Mouse (Mus musculus): ENCODE results near the gene Qrich2.

Qrich2 gene

DNA sequence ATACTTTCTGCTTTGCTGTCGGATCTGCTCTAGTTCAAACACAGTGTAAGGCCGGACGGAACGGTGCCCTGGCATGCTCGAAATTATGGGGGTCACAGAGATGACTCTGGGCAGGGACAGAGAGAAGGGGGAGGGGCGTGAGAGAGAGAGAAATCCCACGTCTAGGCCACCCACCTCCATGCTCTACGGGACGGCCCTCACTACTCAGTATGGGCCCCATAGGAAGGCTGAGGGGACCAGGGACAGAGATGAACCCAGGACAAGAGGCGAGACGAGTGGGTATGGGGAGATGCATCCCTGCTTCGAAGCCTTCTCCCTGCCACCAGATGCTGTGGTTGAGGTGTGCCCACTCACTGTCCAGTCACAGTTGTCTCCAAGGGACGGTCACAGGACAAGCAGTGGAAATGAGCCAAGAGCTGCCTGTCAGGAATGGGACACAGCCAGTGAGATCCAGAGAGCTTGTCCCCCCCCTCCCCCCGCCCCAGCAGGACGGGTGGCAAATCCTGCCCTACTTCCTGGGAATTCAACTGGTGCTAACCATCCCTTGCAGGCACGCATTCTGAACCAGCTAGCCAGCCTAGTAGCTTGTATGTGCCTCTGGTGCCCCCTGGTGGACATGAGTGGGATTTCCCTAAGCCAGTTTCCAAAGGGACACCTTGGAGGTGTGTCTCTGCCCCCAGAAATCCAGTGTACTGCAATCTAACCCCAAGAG lies 20.3 kb downstream of the Qrich2 start:
- peak; percentile 90 for DNase-seq (ENCODE audit: low spot score)

GRCm38 (mm10) chr11:116443935-116444334 lies 22.1 kb downstream of the Qrich2 start:
- DNase-seq (ENCODE audit: low spot score), result no peak

- no peak for DNase-seq (ENCODE audit: low spot score)
Observed at GRCm38 (mm10) chr11:116443311-116443710, 22.7 kb downstream of the Qrich2 start.

DNA sequence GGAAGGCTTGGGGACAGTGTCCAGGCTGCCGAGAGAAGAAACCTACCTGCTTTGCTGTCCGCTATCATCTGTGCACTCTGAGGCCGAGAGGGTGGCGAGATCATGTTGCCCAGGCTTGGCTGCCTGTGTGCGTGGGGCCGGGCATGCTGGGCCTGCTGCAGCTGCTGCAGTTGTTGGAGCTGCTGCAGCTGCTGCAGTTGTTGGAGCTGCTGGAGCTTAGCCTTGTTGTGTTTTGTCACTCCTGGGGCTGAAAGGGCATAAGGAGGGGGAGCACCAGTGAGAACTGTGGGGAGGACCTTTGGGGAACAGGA lies 23.2 kb downstream of the Qrich2 start:
- no peak for DNase-seq (ENCODE audit: low spot score)

GRCm38 (mm10) chr11:116442129-116442866 lies 23.7 kb downstream of the Qrich2 start:
- no peak for DNase-seq (ENCODE audit: low spot score)

GRCm38 (mm10) chr11:116440408-116441068 lies 25.5 kb downstream of the Qrich2 start:
- DNase-seq (ENCODE audit: low spot score), result peak; percentile 56

DNA sequence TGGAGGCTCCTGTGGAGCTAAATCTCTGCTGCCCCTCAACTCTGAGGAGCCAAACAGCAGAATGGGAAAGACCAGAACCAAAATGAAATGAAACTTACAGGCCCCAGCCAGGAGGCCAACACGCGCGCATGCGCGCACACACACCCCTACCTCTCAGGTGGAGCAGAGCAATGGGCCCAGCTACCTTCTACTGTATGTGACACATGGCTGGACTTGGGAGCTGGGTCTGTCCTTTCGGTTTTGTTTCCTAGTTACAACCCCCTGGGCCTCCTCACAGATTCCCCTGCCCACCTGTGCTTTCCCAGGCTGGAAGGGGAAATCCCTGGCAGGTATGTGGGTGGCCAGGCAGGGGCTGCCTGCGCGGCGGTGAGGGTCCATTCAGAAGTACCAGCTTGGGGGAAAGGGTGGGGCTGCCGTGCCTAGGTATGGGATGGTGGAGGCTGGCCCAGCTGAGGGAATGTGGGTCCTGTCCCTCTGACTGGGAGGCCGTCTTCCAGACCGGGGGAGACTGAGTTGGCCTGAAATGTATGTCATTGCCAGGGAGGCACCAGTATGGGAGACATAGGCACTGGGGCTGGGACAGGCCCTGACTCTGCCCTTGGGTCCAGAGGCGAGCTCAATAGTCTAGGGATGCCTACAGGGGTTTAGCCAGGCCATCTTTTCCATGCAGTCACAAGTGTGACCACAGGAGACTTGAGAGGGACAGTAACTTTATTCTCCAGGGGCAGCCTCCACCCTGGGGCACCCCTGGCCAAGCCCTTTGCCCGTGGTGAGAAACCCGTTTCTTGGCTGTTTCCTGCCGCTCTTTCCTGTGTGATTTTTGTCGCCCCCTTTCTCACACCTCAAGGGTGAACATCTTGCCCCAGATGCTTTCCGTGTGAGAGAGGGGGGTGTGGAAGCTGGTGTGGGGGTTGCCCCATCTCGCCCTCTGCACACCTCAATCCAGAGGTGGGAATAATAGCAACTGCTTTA lies 26.5 kb downstream of the Qrich2 start:
- DNase-seq (ENCODE audit: low spot score), result no peak

- DNase-seq (ENCODE audit: low spot score), result no peak
Observed at GRCm38 (mm10) chr11:116437541-116437940, 28.5 kb downstream of the Qrich2 start.

- no peak for DNase-seq (ENCODE audit: low spot score)
Observed at GRCm38 (mm10) chr11:116436725-116437331, 29.2 kb downstream of the Qrich2 start.

- DNase-seq (ENCODE audit: low spot score), result no peak
Observed at GRCm38 (mm10) chr11:116435992-116436724, 29.9 kb downstream of the Qrich2 start.

DNA sequence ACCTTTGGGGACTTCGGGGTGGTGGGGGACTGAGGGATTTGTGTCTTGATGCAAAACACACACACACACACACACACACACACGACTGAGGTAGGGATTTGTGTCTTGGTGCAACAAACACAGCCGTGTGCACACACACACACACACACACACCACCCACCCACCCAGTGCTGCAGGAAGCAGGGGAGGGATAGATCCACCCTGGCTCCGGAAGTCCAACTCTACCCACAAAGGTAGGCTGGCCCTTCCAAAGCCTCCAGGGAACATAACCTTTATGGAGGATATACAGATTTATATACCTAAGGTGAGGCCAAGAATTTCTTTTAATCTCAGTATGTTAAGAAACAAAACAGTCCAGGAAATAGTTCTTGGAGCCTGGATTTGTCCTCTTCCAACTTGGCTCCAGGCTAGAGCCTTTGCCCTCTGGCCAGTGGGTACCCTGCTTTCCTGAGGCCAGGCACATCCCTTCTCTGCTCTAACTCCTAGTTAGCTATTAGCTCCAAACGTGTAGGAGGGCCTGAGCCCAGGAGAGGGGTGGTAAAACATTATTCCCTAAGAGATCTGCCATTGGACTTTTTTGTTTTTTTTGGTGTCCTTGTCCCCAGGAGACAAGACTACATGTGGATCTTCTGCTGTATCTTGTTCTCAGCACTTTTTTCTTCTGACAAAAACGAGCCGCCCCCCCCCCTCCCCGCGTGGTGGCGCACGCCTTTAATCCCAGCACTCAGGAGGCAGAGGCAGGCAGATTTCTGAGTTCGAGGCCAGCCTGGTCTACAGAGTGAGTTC lies 30.9 kb downstream of the Qrich2 start:
- no peak for DNase-seq (ENCODE audit: low spot score)

GRCm38 (mm10) chr11:116434287-116434966 lies 31.6 kb downstream of the Qrich2 start:
- DNase-seq (ENCODE audit: low spot score), result peak; percentile 66

DNA sequence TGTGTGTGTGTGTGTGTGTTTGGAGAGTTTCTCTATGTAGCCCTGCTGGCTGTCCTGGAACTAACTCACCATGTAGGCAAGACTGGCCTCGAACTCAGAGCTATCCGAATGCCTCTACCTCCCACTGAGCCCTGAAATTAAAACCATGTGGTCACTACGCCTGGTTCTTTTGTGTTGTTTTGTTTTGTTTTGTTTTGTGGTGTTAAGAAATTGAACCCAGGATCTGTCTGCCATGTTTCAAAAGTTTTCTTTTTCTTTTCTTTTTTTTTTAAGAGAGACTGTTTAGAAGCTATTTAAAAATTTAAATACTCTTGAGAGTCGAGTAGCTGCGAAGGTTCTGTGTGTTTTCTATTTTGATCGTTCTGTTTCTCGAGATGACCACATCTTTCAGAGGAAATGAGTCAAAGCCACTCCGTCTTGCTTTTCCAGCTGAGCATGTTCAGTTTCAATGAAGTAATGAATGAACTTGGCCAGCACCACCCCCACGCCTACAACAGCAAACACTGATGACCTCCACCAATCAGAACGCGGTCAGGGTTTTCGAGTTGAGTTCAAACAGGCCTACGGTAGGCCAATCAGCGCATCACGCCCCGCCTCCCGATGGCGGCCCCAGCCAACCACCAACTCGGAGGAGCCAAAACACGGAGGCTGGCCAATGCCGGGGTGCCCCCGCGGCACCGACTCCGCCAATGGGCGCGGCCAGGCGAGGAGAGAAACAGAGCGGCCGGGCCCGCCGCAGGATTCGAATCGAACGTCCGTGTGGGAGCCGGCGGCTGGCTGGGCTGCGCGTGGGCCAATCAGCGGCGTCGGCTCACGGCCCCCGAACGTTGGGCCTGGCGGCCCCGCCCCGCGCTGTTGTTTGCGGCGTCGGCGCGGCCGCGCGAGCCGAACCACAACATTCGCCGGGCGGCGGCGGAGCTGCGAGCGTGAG lies 32.4 kb downstream of the Qrich2 start, which contains the start of gene Ubald2:
Gene Ubald2 (plus strand): TSS at position 739 of the 931 bp plus-strand sequence.
- peak; percentile 98 for DNase-seq (ENCODE audit: low spot score)

GRCm38 (mm10) chr11:116432593-116433355 lies 33.3 kb downstream of the Qrich2 start:
- no peak for DNase-seq (ENCODE audit: low spot score)

DNA sequence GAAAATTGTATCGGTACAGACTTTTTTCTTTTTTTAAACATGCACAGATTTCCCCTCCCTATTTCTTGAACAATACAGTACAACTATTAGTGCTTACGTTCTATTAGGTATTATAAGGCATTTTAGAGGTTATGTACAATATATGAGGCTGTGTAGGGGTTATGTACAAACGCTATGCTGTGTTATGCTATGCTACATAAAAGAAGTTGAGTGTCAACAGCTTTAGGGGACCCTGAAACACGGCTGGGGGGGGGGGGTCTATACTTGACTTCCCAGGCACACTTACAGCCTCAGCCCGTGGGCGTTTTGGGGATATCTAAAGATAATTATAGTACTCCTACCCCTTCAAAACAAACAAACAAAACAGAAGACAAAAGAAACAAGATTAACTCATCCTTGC lies 33.9 kb downstream of the Qrich2 start:
- no peak for DNase-seq (ENCODE audit: low spot score)

DNA sequence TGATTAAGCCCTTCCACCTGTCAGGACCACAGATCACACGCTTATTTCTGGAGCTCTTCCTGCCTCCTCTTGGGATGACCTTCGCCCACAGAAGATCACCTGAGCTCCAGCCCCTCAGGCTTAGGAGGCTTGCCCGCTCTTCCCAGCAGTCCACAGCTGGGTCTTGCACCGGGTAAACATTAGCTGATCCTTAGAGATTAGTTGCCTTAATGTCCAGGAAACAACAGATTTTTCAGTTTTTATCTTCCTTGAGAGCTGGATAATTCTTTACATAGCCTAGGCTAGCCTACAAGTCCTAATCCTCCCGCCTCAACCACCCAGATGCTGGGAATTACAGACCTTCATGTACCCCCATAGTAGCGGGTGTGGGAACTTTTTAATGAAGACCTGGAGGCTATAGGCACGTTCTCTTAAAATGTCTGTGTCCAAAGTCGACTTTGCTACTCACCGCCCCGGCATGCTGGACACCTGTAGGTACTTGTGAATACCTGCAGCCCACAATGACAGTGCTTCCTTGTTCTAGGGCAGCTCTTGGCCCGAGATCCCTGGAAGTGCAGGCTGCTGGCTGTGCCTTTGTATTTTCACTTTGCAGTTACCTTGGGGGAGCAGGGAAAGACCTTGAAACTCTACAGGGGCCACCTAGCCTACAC lies 34.5 kb downstream of the Qrich2 start:
- no peak for DNase-seq (ENCODE audit: low spot score)

Measured in MN1 (cell line).